Comparison of ENCODE assay signal across 1 mouse cellular context in the genomic region with DNA sequence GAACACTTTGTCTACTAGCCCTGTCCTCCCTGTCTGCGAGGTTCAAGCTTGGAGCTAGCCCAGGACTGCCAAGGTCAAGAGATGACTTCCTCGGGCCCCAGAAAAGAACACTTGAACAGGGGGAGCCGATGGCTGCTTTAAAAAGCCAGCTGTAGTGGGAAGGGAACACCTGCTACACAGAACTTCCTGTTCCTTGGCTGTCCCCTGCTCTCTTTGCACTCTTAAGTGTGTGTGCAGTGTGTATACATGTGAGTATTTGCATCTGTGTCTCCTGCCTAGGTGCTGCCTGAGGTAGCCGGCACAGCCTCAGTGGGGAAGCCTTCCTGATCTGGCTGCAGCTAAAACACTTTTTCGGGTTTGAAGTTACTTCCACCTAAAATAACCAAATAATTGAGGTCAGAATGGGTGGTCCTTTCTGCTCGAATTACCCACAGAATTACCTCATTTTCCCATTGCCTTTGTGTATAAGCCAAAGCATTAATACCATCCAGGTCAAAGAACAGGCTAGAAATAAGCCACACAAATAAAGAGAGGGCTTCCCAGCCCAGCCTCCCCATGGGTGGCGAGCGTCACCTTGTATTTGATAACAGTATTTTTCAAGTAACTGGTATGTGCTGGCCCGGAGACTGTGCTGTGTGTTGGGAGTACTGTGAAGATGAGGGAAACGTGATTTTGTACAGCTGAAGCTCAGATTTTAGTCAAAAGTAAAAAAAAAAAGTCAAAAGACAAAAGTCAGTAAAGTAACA.
TF ChIP-seq lines count a peak whose summit lies in the region.

No protein-coding gene starts in this region.

TF ChIP-seq in CH12.LX, 34 proteins besides CTCF, POLR2A, EP300 and RAD21 (continued from another document):
- TF ChIP-seq ELF1 (IDR thresholded peaks at IDR 0.05; ENCODE audit: low read depth, low read length): peak; percentile 29; the same call in 1 of the 2 replicates
- TF ChIP-seq NELFE (IDR thresholded peaks at IDR 0.05; ENCODE audit: low read depth, low read length): no peak
- no peak for TF ChIP-seq ZKSCAN1 (IDR thresholded peaks at IDR 0.05; ENCODE audit: borderline replicate concordance, low read depth, low read length)
- TF ChIP-seq POLR2AphosphoS2 (IDR thresholded peaks at IDR 0.05; ENCODE audit: low read depth, low read length): no peak
- TF ChIP-seq RCOR1 (conservative IDR thresholded peaks at IDR 0.05; ENCODE audit: low read depth, low read length): no peak
- TF ChIP-seq JUND (conservative IDR thresholded peaks at IDR 0.05; ENCODE audit: low read depth, low read length): no peak
- peak; percentile 26; the same call in 1 of the 2 replicates for TF ChIP-seq ETS1 (conservative IDR thresholded peaks at IDR 0.05; ENCODE audit: low read depth, low read length)
- no peak for TF ChIP-seq MYC (IDR thresholded peaks at IDR 0.05; ENCODE audit: low read depth, low read length)
